Mouse (Mus musculus) kidney, embryonic 16.5 days (tissue): ENCODE measurements around the gene Krcc1. TPM values are rescaled to one million over a fixed set of nuclear protein-coding genes. Genes with fewer than 3 reads are reported as not detected.
A peak's percentile ranks its signal among the peaks of the same experiment; 100 is the strongest.
"Not testable (repeated sequence)": the region's sequence is repeated elsewhere in the genome, so short reads cannot be mapped to it uniquely, and the experiment has no call there.

Experiments
- ATAC-seq: fragments of 200-750 bp; cut with Nextera tagmentation; 2 replicates; pipeline ENCODE4 v1.8.0; 2017; ENCODE audit warnings: moderate TSS enrichment; ENCODE audit not compliant: low FRiP score, low TSS enrichment
- H3K27ac ChIP-seq: fragments of 300-500 bp; sonication (generic); 2 replicates; pipeline ENCODE4 v1.5.1; 2014; ENCODE audit warnings: low read length
- H3K27me3 ChIP-seq: fragments of 300-500 bp; sonication (generic); 2 replicates; pipeline ENCODE4 v1.6.1; 2014; ENCODE audit warnings: low read length, control low read depth, mixed read lengths; ENCODE audit not compliant: insufficient read depth
- H3K36me3 ChIP-seq: fragments of 300-500 bp; sonication (generic); 2 replicates; pipeline ENCODE4 v1.6.1; 2014; ENCODE audit warnings: low read length, control low read depth, mixed read lengths; ENCODE audit not compliant: insufficient read depth
- H3K4me1 ChIP-seq: fragments of 300-500 bp; sonication (generic); 2 replicates; pipeline ENCODE4 v1.6.1; 2014; ENCODE audit warnings: low read length, control low read depth, mixed read lengths; ENCODE audit not compliant: insufficient read depth
- H3K4me2 ChIP-seq: fragments of 300-500 bp; sonication (generic); replicated peaks from 2 replicates; pipeline ENCODE4 v1.6.1; 2014; ENCODE audit warnings: low read depth, low read length
- H3K4me3 ChIP-seq: fragments of 300-500 bp; sonication (generic); 2 replicates; pipeline ENCODE4 v1.5.1; 2014; ENCODE audit warnings: mild to moderate bottlenecking, low read length
- H3K9ac ChIP-seq: fragments of 300-500 bp; sonication (generic); replicated peaks from 2 replicates; pipeline ENCODE4 v1.6.1; 2014; ENCODE audit warnings: low read length
- H3K9me3 ChIP-seq: fragments of 300-500 bp; sonication (generic); 2 replicates; pipeline ENCODE4 v1.6.1; 2016; ENCODE audit warnings: low read length, control low read depth
- WGBS: fragments of 180-500 bp; shearing (Covaris S2); extraction: QIAGEN DNeasy Blood & Tissue Kit; methylation state at CpG from one replicate; pipeline ENCODE4 v1.1.7; 2014; 5-methylcytosine and 5-hydroxymethylcytosine counted together
- polyA plus RNA-seq: library from polyadenylated mRNA; unstranded; fragments of >200 nt; fragmentation: Nextera tagmentation; extraction: Ambion mirVana; gene quantifications from 2 replicates; pipeline ENCODE4 v1.2.1, GENCODE M21; 2015

Gene Krcc1
- polyA plus RNA-seq, 1 experiment from 2014 or later, result 58.4 TPM

DNA sequence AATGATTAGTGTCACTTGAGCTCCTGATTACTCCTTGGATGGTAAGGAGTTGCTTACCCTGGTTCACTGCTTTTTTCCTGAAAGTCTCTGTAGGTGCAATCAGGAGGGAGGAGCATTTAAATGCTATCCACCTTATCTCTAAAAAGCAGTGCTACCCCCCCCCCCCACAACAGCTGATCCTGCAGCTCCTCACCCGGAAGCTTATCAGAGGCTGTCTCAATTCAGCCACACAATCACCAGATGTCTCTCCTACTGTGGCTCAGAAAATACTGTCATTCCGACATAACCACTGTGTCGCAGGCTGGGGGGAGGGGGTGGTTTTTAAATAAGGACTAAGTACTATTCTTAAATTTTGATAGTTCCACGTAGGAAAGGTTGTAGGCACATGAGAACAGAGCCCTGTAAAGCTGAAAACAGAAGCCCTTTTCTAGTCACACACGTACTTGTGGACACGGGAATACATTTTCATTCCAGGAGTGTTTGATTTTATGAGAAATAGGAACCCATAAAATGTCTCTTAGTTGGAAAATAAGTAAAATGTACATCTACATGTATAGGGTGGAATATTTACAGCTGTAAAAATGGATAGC lies 11.3 kb upstream of the Krcc1 start:
- H3K9me3 ChIP-seq, result no peaks in the 10 kb centered on the region
- H3K4me1 ChIP-seq, result no peaks in the 10 kb centered on the region
- no peak overlapping the region for H3K9ac ChIP-seq
- no peaks in the 10 kb centered on the region for H3K27me3 ChIP-seq
- no peak overlapping the region for H3K4me2 ChIP-seq
- H3K4me3 ChIP-seq, result no peak overlapping the region
- H3K27ac ChIP-seq, result no peak overlapping the region
- no peak for ATAC-seq
- WGBS, result 61% methylated on average over 6 of the region's 6 CpGs
- H3K36me3 ChIP-seq, result no peaks in the 10 kb centered on the region

DNA sequence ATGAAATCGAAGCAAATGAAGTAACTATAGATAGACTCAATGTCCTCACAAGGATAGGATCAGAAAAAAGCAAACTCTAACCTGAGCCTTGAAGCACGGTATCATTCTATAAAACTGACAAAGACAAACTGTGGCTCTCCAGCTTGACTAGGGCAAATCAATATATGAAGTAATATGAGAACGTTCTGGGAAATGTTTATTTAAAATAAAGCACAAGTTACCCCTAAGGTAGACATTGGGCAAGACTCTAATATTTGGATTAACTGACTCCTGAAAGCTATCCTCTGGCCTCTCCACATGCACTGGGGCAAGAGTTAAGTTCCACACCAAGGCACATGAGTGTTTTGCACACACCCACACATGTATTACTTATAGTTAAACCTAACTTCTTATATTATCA lies 10.4 kb upstream of the Krcc1 start:
- Histone ChIP-seq H3K4me3 (no peak overlapping the region), H3K9me3 (no peaks in the 10 kb centered on the region), H3K27ac (no peak overlapping the region), H3K36me3 (no peaks in the 10 kb centered on the region), H3K4me2 (no peak overlapping the region), H3K4me1 (no peaks in the 10 kb centered on the region), H3K9ac (no peak overlapping the region), H3K27me3 (no peaks in the 10 kb centered on the region)
- no peak for ATAC-seq
- WGBS, result 59% methylated on average over 3 of the region's 3 CpGs

DNA sequence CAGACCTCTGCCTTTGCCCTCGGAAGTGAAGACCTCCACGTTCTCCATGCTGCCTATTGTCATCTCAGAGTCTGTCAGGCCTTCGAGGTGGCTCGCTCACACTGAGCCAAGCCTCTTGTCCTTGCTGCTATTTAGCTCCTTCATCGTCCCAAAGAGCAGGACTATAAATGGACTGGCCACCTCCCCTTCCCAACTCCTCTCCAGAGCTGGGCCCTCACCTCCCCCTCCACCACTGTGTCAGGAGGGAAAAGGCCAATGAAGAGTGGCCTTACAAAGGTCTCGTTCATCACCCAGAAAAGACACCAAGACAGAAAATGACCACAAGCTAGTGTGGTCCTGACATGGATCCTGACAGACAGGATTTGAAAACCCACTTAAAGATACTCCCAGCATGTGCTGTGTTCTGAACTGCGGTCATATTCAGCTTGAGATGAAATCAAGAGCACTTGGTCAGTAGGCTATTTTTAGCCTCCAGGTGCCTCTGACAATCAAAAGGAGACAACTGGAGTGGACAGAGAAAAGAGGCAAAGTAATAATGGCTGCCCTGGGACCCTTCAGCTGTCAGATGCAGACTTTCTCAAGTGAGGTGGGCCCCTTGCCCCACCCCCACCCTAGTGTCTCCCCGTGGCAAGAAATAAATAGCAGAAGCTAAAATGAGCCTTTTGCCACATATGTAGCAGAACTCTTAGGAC lies 9.2 kb upstream of the Krcc1 start:
- Histone ChIP-seq H3K9ac (no peak overlapping the region), H3K27ac (no peak overlapping the region), H3K36me3 (no peaks in the 10 kb centered on the region), H3K4me3 (no peak overlapping the region), H3K4me1 (no peaks in the 10 kb centered on the region), H3K27me3 (no peaks in the 10 kb centered on the region), H3K4me2 (no peak overlapping the region), H3K9me3 (no peaks in the 10 kb centered on the region)
- WGBS, result 64% methylated on average over 8 of the region's 8 CpGs
- no peak for ATAC-seq

DNA sequence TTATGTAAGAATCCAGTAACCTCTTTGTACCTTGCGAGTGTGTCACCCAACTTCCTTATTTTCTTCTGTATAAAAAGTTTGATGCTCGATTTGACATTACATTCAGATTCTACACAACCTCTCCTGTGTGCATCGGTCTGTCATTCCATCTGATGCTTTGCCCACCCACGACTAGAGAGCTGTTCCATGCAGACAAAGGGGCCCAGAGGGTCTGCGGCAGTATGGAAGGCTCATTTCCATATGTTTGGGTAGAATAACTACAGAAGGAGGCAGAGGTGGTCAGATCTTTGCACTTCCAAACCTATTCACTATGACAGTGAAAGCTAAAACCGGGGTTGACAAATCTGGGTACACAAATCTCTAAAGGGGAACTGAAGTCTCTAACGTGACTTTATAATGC lies 3.9 kb upstream of the Krcc1 start:
- H3K36me3 ChIP-seq, H3K9ac ChIP-seq, ATAC-seq, H3K4me2 ChIP-seq, H3K9me3 ChIP-seq, H3K27me3 ChIP-seq, H3K4me3 ChIP-seq, H3K27ac ChIP-seq: not testable (repeated sequence)
- peaks cover 12% of the 10 kb centered on the region for H3K4me1 ChIP-seq
- 86% methylated on average over 7 of the region's 7 CpGs for WGBS

DNA sequence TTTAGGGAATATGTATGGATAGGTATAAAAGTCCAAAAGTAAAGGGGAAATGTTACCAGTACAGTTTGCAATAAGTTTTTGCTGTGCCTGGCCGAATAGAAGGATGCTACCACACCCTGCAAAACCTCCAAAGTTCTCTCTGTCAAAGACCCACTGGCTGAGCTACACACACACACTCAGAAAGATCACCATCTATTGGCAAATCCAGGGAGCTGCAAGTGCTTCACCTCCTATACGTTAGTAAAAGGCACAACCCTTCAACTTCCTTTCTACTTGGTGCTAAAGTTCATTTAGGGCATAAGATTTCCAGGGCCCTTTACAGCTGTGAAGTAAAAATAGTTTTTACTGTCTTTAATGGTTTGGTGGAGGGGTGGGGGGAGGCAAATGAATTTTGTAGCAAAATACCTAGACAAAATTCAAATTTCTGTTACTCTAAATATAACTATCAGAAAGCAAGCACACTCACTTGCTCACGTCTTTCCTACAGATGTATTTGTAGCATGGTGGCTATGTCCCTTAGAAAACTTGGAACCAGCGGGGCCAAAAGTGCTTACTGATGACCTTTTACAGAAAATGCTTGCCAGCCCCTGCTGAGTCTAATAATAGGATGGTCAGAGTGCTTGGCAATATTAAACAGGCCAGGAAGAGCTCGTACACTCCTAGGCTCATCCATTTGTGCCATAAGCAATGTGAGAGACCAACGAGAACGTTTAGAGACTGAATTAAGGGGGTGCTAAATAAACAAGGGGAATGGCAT lies 2.4 kb upstream of the Krcc1 start:
- Histone ChIP-seq H3K36me3 (no peaks in the 10 kb centered on the region), H3K4me3 (no peak overlapping the region), H3K9ac (no peak overlapping the region), H3K9me3 (no peaks in the 10 kb centered on the region), H3K4me2 (no peak overlapping the region), H3K4me1 (peaks cover 20% of the 10 kb centered on the region), H3K27me3 (no peaks in the 10 kb centered on the region), H3K27ac (peak overlapping the region; percentile 24)
- 61% methylated on average over 7 of the region's 7 CpGs for WGBS
- no peak for ATAC-seq

DNA sequence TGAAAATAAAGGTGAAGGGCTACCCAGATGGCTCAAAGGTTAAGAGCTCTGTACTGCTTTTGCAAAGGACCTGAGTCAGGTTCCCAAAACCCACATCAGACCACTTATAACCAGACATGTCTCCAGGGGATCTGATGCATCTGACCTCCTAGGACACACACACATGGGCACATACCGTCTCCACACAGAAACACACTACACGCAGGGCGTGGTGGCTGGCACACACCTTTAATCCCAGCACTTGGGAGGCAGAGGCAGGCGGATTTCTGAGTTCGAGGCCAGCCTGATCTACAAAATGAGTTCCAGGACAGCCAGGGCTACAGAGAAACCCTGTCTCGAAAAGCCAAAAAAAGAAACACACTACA lies 1.8 kb upstream of the Krcc1 start:
- 97% methylated on average over 6 of the region's 6 CpGs for WGBS
- not testable (repeated sequence) for H3K4me3 ChIP-seq

DNA sequence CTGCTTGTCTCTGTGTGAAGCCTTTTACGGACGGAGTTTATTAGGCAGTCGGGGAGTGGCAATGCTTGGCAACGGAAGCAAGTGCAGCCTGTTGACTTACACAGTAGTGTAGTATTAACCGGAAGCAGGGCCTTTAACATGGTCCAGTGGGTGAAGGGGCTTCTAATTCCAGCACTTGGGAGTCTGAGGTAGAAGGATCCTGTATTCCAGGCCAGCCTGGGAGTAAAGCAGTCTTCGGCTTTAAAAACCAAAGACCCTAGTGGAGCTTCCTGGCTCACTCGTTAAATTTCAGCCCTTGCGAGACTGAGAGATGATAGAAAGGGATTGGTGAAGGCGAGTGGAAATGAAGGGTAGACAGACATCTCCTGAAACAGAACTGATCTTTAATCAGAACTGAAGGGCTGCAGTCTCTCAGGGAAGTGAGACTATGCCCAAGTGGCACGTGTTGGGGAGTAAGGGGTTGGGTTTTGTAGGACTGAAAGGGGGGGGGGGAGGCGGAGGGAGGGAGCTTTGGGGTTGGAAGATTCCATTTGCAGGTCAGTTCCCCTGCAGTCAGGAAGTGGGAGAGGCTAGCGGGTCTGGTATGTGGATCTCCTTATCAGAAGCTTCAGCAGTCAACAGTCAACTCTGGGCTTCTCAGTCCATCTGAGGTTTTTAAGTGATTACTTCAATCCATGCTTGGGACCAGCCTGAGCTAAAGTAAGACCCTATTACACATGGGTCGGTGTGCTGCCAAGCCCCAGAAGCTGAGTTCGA lies 998 bp upstream of the Krcc1 start:
- ATAC-seq, result peak; percentile 50

More for the DNA sequence above, 1.8 kb upstream of the Krcc1 start:
- not testable (repeated sequence) for ATAC-seq, H3K36me3 ChIP-seq, H3K27me3 ChIP-seq, H3K9me3 ChIP-seq, H3K9ac ChIP-seq, H3K4me2 ChIP-seq
- Histone ChIP-seq H3K27ac (peak overlapping the region; percentile 24; the same call in 1 of the 2 replicates), H3K4me1 (peaks cover 20% of the 10 kb centered on the region)

DNA sequence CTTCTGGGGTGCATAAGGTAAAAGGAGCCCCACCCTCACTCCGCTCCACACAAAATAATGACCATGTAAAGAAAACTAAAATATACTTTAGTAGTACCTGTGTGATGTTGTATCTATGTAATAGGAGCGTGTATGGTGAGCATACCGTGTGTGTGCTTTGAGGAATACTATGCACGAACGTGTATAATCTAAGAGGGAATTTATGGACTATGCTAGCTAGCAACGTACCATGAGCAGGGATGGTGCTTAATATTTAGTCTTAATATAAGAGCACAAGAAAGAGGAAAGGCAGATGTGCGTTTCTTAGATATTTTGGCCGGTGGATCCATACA lies 454 bp upstream of the Krcc1 start:
- WGBS, result 2% methylated on average over 8 of the region's 8 CpGs
- H3K4me3 ChIP-seq, result peak overlapping the region; percentile 96
- ATAC-seq, result peak; percentile 37
- H3K27ac ChIP-seq, result peak overlapping the region; percentile 94
- no peaks in the 10 kb centered on the region for H3K27me3 ChIP-seq
- peak overlapping the region; percentile 70 for H3K9ac ChIP-seq
- H3K9me3 ChIP-seq, result no peaks in the 10 kb centered on the region
- peaks cover 20% of the 10 kb centered on the region for H3K4me1 ChIP-seq
- peak overlapping the region; percentile 84 for H3K4me2 ChIP-seq
- no peaks in the 10 kb centered on the region for H3K36me3 ChIP-seq

More for the DNA sequence above, 998 bp upstream of the Krcc1 start:
- Histone ChIP-seq H3K27ac (peak overlapping the region; percentile 94), H3K9ac (peak overlapping the region; percentile 70), H3K4me2 (peak overlapping the region; percentile 84), H3K9me3 (no peaks in the 10 kb centered on the region), H3K4me1 (peaks cover 20% of the 10 kb centered on the region), H3K4me3 (peak overlapping the region; percentile 96), H3K36me3 (no peaks in the 10 kb centered on the region), H3K27me3 (no peaks in the 10 kb centered on the region)
- WGBS, result 20% methylated on average over 13 of the region's 14 CpGs

DNA sequence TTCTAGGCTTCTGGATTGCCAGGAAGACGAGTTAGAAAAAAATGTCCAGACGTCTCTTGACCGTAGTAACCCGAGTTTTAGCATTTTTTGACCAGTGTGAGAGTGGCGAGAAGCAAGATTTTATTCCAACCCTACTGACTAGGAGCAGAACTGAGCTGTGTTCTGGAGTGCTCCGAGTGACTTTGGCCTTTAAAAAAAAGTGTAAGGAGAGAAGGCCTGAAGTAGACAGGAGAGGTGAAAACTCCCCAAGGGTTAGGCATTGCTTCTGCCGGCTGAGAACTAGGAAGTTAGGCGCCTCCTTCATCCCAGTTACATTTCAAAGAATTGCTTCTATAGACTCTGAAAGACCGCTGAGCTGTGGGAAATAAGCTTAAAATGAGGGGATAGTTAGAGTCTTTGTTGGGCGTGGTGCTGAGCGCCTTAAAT lies 852 bp downstream of the Krcc1 start:
- Histone ChIP-seq H3K9ac (peak overlapping the region; percentile 99), H3K36me3 (no peaks in the 10 kb centered on the region), H3K4me2 (peak overlapping the region; percentile 84), H3K27ac (peak overlapping the region; percentile 99), H3K27me3 (no peaks in the 10 kb centered on the region), H3K4me1 (peaks cover 20% of the 10 kb centered on the region), H3K4me3 (peak overlapping the region; percentile 96), H3K9me3 (no peaks in the 10 kb centered on the region)
- WGBS, result 2% methylated on average over 11 of the region's 11 CpGs
- no peak for ATAC-seq
